Mouse (Mus musculus) lung, embryonic 16.5 days (tissue): Measurements from ENCODE around the gene Zbtb1. TPM values are rescaled to one million over a fixed set of nuclear protein-coding genes. Genes with fewer than 3 reads are reported as not detected.

Experiments
- ATAC-seq: fragments of 200-750 bp; cut with Nextera tagmentation; 2 replicates; pipeline ENCODE4 v1.8.0; 2017; ENCODE audit warnings: low read depth, mild to moderate bottlenecking, moderate library complexity
- H3K27ac ChIP-seq: fragments of 300-500 bp; sonication (generic); 2 replicates; pipeline ENCODE4 v1.5.1; 2014; ENCODE audit warnings: mild to moderate bottlenecking, control low read depth, low read length
- H3K27me3 ChIP-seq: fragments of 300-500 bp; sonication (generic); 2 replicates; pipeline ENCODE4 v1.6.1; 2014; ENCODE audit warnings: low read depth, low read length, mixed read lengths; ENCODE audit not compliant: control insufficient read depth, insufficient read depth
- H3K36me3 ChIP-seq: fragments of 300-500 bp; sonication (generic); 2 replicates; pipeline ENCODE4 v1.6.1; 2014; ENCODE audit warnings: low read length; ENCODE audit not compliant: control insufficient read depth, insufficient read depth
- H3K4me1 ChIP-seq: fragments of 300-500 bp; sonication (generic); replicated peaks from 2 replicates; pipeline ENCODE4 v1.6.1; 2014; ENCODE audit warnings: low read length, mixed read lengths; ENCODE audit not compliant: control insufficient read depth, insufficient read depth
- H3K4me2 ChIP-seq: fragments of 300-500 bp; sonication (generic); 2 replicates; pipeline ENCODE4 v1.6.1; 2014; ENCODE audit warnings: low read depth, low read length, control low read depth
- H3K4me3 ChIP-seq: fragments of 300-500 bp; sonication (generic); 2 replicates; pipeline ENCODE4 v1.5.1; 2014; ENCODE audit warnings: mild to moderate bottlenecking, low read length, control low read depth
- H3K9ac ChIP-seq: fragments of 300-500 bp; sonication (generic); 2 replicates; pipeline ENCODE4 v1.6.1; 2014; ENCODE audit warnings: low read length, control low read depth
- H3K9me3 ChIP-seq: fragments of 300-500 bp; sonication (generic); 2 replicates; pipeline ENCODE4 v1.6.1; 2016; ENCODE audit warnings: low read length; ENCODE audit not compliant: control insufficient read depth
- WGBS: fragments of 180-500 bp; shearing (Covaris S2); extraction: QIAGEN DNeasy Blood & Tissue Kit; methylation state at CpG from one replicate; pipeline ENCODE4 v1.1.7; 2014; 5-methylcytosine and 5-hydroxymethylcytosine counted together
- polyA plus RNA-seq: library from polyadenylated mRNA; unstranded; fragments of >200 nt; fragmentation: Nextera tagmentation; extraction: Ambion mirVana; gene quantifications from 2 replicates; pipeline ENCODE4 v1.2.1, GENCODE M21; 2015

Zbtb1 gene
- polyA plus RNA-seq, 1 experiment from 2014 or later, result 10.4 TPM

DNA sequence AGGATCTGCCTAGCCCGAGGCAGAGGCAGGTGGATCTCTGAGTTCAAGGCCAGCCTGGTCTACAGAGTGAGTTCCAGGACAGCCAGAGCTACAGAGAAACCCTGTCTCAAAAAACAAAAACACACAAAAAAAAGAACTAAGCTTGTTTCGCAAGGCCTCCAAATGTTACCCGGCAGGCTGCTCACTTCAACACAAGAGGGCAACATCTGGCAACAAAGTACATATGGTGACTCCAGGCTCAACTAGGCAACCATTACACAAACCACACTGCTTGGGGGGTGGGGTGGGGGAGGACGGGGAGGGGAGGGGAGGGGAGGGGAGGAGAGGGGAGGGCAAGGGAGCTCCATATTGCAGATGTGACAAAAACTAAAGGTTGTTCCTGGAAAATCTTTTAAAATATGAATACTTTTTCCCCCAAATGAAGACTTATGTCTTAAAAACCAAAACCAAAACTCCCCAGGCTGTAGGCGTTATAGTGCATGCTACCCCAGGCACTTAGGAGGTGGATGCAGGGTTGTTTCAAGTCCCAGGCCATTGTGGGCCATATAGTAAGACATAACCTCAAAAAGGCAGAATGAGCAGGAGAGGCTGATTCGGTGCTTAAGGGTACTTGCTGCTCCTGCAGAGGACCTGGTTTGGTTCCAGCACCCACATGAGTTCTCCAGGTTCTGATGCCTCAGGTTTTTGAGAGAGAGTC, 24.2 kb upstream of the Zbtb1 start:
- ATAC-seq, result peak; percentile 65; the same call in 1 of the 2 replicates

DNA sequence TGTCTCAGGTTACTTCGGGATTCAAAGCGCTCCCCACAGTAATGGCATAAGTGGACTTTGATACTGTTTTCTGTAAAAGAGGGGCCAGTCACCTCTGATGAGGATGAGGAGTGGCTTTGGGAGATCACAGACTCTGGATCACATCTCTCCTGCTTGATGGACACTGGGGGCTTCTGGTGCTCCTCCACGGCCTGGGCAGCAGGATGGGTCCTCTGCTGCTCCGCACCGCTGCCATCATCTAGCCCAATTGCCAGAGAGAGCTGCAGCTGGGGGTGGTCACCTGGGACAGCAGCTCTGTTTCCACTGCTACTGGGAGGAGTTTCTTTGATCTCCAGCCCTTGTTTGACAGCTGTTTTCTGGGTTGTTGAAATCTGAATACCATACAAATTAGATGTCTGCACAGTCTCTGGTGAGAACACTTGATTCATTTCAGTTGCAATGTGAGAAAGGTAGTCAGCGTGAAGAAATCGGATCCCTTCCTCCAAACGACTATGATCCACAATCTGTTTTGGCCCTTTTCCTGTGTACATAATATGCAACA, 20.3 kb upstream of the Zbtb1 start:
- Histone ChIP-seq H3K27me3 (no peaks in the 10 kb centered on the region), H3K36me3 (peaks cover 12% of the 10 kb centered on the region; the same call in 1 of the 2 replicates), H3K9ac (no peak overlapping the region), H3K27ac (no peak overlapping the region), H3K9me3 (no peaks in the 10 kb centered on the region), H3K4me3 (no peak overlapping the region), H3K4me2 (no peak overlapping the region), H3K4me1 (no peaks in the 10 kb centered on the region)
- 81% methylated on average over 8 of the region's 8 CpGs for WGBS
- ATAC-seq, result no peak

More for the DNA sequence above, 24.2 kb upstream of the Zbtb1 start:
- Histone ChIP-seq H3K9ac (no peak overlapping the region), H3K27me3 (no peaks in the 10 kb centered on the region), H3K36me3 (peaks cover 12% of the 10 kb centered on the region; the same call in 1 of the 2 replicates), H3K4me2 (no peak overlapping the region), H3K27ac (no peak overlapping the region), H3K9me3 (no peaks in the 10 kb centered on the region), H3K4me3 (no peak overlapping the region), H3K4me1 (no peaks in the 10 kb centered on the region)
- 67% methylated on average over 5 of the region's 6 CpGs for WGBS

DNA sequence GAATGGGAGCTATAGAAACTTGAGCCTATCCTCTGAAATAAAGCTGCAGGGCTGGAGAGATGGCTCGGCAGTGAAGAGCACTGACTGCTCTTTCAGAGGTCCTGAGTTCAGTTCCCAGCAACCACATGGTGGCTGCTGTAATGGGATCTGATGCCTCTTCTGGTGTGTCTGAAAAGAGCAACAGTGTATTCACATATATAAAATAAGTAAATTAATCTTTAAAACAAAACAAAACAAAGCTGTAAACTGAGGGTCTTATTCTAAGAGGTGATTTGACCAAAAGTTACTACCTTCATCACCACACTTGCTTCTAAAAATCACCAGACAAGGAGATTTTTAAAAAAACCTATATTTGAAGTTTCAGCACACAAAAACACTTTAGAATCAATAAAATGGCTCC, 9.2 kb upstream of the Zbtb1 start:
- Histone ChIP-seq H3K9ac (no peak overlapping the region), H3K9me3 (no peaks in the 10 kb centered on the region), H3K27ac (no peak overlapping the region), H3K27me3 (no peaks in the 10 kb centered on the region), H3K36me3 (no peaks in the 10 kb centered on the region), H3K4me3 (no peak overlapping the region), H3K4me1 (peaks cover 5% of the 10 kb centered on the region; the same call in 1 of the 2 replicates), H3K4me2 (no peak overlapping the region)
- no peak for ATAC-seq
- 70% methylated on average over 1 of the region's 1 CpGs for WGBS

DNA sequence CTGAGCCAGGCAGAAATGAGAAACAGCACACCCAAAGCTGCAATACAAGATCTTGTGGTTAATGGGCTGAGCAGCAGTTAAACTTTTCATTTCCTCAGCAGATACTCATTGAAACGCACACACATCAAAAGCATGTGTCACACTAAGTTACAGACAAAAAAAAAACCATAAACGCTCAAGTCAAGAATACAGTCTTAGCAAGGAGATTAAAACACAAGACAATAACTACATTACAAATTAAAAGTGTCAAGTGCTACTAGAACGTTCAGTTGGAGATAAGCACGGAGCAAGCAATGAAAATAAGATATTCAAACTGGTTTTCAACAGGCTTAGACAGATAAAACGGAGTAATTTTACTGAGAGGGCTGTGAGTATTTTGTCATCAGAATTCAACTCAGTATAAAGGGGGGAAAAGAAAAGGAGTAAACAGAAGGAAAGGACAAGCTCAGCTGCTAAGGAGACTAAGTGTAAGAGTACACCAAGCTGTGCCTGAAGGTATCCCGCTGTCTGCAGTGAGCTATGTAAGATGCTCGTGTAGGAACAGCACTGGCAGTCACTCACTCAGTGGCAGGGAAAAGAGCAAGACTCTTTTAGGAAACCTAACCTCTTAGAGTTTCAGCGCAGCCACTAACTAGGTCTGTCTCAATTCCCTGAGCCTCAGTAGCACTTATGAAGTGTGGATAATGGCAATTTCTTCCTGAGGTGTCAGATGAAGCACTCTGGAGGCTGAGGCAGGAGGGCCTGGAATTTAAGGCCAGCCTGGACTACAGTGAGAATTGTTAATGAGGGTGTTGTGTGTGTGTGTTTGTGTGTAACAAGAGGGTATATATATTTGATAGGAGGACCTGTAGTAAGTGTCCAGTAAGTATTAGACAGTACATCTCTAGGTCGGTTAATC, 8.4 kb upstream of the Zbtb1 start:
- Histone ChIP-seq H3K9me3 (no peaks in the 10 kb centered on the region), H3K4me2 (no peak overlapping the region), H3K27ac (no peak overlapping the region), H3K9ac (no peak overlapping the region), H3K4me3 (no peak overlapping the region), H3K27me3 (no peaks in the 10 kb centered on the region), H3K4me1 (peaks cover 7% of the 10 kb centered on the region; the same call in 1 of the 2 replicates), H3K36me3 (no peaks in the 10 kb centered on the region)
- 54% methylated on average over 9 of the region's 9 CpGs for WGBS
- no peak for ATAC-seq

DNA sequence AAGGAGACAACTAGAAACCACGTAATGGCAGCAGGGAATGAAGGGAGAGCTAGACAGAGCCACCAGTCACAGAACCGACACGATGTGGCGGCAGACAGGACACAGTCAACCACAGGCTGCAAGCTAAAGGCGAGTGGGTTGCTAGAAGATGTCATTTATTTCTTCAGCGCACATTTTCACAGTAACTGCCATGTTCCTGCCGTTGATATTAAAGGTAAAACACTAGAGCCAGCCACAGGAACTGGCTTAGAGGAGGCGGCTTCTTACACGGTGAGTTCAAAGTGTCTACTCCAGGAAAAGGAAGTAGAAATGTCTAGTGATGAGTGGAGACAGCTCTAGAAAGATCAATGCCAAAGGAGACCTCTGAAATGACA, 7.8 kb upstream of the Zbtb1 start:
- no peak for ATAC-seq
- WGBS, result 66% methylated on average over 9 of the region's 9 CpGs
- no peak overlapping the region for H3K27ac ChIP-seq
- peaks cover 7% of the 10 kb centered on the region for H3K4me1 ChIP-seq
- H3K4me3 ChIP-seq, result no peak overlapping the region
- H3K9ac ChIP-seq, result no peak overlapping the region
- H3K27me3 ChIP-seq, result no peaks in the 10 kb centered on the region
- no peak overlapping the region for H3K4me2 ChIP-seq
- no peaks in the 10 kb centered on the region for H3K9me3 ChIP-seq
- H3K36me3 ChIP-seq, result no peaks in the 10 kb centered on the region

DNA sequence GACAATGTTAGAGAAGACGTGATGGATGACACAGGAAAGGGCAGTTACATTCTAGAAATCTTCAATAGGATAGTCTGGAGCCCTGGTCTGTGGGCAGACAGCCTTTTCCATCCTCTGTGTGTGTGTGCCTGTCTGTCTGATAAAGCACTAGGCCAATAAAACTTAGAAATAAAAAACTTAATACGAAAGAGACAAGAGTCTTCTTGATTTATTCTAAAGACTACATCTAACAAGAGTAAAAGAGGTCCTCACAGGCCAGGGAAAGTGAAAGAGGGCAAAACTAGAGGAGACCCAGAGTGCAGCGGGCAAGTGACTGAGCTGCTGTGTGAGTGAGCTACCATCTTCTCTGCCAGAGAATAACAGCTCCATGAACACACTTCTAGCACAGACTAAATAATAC, 3.8 kb upstream of the Zbtb1 start:
- no peak overlapping the region for H3K9ac ChIP-seq
- ATAC-seq, result no peak
- no peak overlapping the region for H3K4me2 ChIP-seq
- no peaks in the 10 kb centered on the region for H3K9me3 ChIP-seq
- peaks cover 22% of the 10 kb centered on the region for H3K4me1 ChIP-seq
- H3K4me3 ChIP-seq, result no peak overlapping the region
- no peaks in the 10 kb centered on the region for H3K36me3 ChIP-seq
- H3K27ac ChIP-seq, result no peak overlapping the region
- no peaks in the 10 kb centered on the region for H3K27me3 ChIP-seq
- 81% methylated on average over 3 of the region's 3 CpGs for WGBS

DNA sequence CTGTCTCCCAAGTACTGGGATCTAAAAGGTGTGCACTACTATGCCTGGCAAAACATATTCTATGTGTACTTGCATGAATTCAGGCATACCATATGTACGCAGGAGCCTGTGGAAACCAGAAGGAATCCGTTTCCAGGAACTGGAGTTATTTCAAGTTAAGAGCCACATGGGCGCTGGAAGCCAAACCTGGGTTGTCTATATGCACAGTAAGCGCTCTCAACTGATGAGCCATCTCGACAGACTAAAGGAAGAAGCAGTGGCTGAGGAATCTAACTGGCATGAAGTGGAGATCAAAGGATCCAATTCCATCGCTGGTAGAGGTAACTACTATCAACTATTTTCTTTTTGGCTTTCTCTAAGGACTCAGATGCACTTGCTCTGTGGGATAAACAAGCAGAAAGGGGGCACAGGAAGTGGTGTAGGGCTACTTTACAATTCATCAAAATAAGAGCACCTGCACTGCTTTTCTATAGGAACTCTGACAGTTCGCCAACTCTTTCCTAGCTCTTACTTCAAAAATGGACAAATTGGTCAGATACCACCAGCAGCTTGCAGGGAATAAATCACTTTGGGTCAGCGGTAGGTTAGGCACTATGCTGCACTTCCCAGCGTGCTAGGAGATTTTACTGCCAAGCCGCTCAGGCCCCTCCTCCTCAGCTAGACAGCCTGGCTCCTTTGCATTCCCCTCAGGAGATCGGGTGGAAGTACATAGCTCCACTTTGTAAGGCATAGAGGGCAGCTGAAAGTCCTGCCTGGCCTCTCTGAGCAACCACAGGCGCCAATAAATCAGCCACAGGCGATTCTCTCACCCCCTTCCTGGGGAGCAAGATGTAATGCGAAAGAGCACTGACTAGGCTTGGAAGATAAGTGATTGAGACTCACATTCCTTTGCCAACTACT, 2.7 kb upstream of the Zbtb1 start:
- H3K4me3 ChIP-seq, result peak overlapping the region; percentile 4
- H3K4me1 ChIP-seq, result peaks cover 28% of the 10 kb centered on the region
- H3K27me3 ChIP-seq, result no peaks in the 10 kb centered on the region
- peak overlapping the region; percentile 38; the same call in 1 of the 2 replicates for H3K9ac ChIP-seq
- H3K36me3 ChIP-seq, result no peaks in the 10 kb centered on the region
- peak overlapping the region; percentile 85 for H3K4me2 ChIP-seq
- 20% methylated on average over 14 of the region's 14 CpGs for WGBS
- H3K27ac ChIP-seq, result no peak overlapping the region; the same call in 1 of the 2 replicates
- ATAC-seq, result no peak
- H3K9me3 ChIP-seq, result no peaks in the 10 kb centered on the region

DNA sequence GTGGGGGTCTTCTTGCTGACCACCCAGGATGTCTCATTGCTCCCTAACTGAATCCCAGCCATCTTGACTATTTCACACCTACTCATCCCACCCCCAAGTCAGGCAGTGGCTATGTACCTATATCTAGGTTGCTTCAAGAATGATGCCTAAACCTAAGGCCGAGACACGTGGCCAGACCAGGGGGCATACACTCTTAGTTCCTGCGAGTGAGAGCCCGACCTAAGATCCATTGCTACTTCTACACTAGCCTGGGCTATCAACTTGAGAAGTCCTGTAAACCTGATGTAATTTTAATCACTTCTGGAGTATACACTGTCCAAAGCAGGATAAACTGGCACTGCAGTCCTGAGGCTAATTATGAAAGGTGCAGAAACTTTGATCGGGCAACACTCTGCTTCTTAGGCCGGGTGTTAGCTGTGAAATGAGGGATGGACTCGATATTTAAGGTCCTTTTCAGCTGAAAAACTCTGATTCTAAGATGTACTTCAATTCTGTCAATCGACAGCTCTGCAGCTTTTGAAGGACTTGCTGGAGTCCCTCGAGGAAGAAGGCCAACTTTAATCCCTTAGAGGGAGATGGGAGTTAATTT, 1.8 kb upstream of the Zbtb1 start:
- no peaks in the 10 kb centered on the region for H3K9me3 ChIP-seq
- ATAC-seq, result no peak
- H3K27ac ChIP-seq, result no peak overlapping the region; the same call in 1 of the 2 replicates
- peak overlapping the region; percentile 94 for H3K4me3 ChIP-seq
- 9% methylated on average over 9 of the region's 9 CpGs for WGBS
- H3K9ac ChIP-seq, result peak overlapping the region; percentile 99
- H3K36me3 ChIP-seq, result no peaks in the 10 kb centered on the region
- H3K4me2 ChIP-seq, result peak overlapping the region; percentile 85
- no peaks in the 10 kb centered on the region for H3K27me3 ChIP-seq
- peaks cover 31% of the 10 kb centered on the region for H3K4me1 ChIP-seq
